Mouse (Mus musculus): ENCODE data around the gene Crabp1. TPM values are rescaled to one million over a fixed set of nuclear protein-coding genes. Genes with fewer than 3 reads are reported as not detected.

Gene Crabp1
- polyA plus RNA-seq, 1 experiment: 6.5 TPM

DNA sequence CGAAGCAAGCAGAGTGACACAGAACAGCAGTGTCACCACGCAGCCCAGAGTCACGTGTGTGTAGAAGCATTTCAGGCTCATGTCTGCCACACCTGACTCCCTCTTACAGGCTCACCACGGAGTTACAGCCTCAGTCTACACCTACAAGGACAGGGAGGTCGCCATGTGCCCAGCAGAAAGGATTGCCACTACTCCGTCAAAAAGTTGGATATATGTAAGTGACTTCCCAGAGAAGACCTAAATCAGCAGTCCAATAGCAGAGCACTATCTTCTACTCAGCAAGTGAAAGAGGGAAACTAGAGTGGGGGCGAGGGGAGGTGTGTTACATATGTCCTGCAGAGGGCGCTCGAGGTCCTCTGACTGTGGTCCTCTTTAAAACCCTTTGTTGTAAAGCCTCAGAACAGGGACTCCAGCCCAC lies 28.3 kb upstream of the Crabp1 start:
- H3K4me3 ChIP-seq (replicated peaks; ENCODE audit: extremely low read depth, low read depth, low read length): peak overlapping the region; percentile 1
- peak; percentile 69 for TF ChIP-seq CTCF (IDR thresholded peaks at IDR 0.05; ENCODE audit: insufficient read depth, low read length)
- TF ChIP-seq POLR2A (IDR thresholded peaks at IDR 0.05; ENCODE audit: borderline replicate concordance, extremely low read depth, low read depth, low read length): no peak
- 18% methylated on average over 9 of the region's 9 CpGs for WGBS
- DNase-seq: peak; percentile 14
- H3K4me1 ChIP-seq (ENCODE audit: control insufficient read depth, insufficient read depth, low read length): peaks cover 10% of the 10 kb centered on the region

DNA sequence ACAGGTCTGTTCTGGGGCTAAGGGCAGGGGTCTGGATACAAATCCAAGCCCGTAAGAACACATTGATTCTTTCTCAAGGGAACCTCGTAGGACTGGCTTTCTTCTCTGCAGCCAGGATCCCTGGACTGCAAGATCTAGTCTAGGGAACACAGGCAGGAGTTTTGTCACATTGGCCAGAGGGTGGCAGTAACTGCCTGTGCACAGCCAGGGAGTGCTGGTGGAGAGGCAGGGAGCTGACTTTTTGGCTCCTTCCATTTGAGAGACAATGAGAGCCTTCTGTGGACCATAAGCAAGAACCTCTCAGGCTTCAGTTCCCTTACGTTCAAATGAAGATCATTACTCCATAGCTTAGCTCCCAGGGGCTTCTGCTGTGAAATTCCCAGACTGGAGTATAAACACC lies 26.2 kb upstream of the Crabp1 start:
- TF ChIP-seq CTCF (IDR thresholded peaks at IDR 0.05; ENCODE audit: insufficient read depth, low read length): peak; percentile 69
- no peak for TF ChIP-seq POLR2A (IDR thresholded peaks at IDR 0.05; ENCODE audit: borderline replicate concordance, extremely low read depth, low read depth, low read length)
- Histone ChIP-seq H3K4me1 (ENCODE audit: control insufficient read depth, insufficient read depth, low read length) (peaks cover 7% of the 10 kb centered on the region), H3K4me3 (replicated peaks; ENCODE audit: extremely low read depth, low read depth, low read length) (no peak overlapping the region)
- DNase-seq: peak; percentile 14
- WGBS: 29% methylated on average over 3 of the region's 3 CpGs

DNA sequence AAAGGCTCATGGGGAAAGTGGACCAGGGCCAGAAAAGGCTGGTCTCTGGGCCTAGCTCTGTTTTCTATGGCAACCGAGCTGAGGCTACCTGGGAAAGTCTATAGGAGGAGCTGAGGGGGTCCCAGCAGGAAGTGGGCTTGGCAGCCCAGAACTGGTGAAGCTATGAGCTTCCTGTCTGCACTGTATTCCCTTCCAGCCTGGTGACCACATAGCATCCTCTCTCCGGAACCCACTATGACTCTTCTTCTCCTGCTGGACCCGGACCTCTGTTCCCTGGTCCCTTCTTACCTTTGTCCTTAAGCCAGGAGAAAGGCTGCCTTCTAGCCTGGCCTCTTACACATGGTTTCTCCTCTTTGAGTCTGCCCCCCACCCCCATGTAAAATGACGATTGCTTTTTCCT lies 20.7 kb upstream of the Crabp1 start:
- TF ChIP-seq POLR2A (IDR thresholded peaks at IDR 0.05; ENCODE audit: borderline replicate concordance, extremely low read depth, low read depth, low read length) (no peak), CTCF (IDR thresholded peaks at IDR 0.05; ENCODE audit: insufficient read depth, low read length) (no peak)
- WGBS: 51% methylated on average over 4 of the region's 4 CpGs
- Histone ChIP-seq H3K4me3 (replicated peaks; ENCODE audit: extremely low read depth, low read depth, low read length) (no peak overlapping the region), H3K4me1 (ENCODE audit: control insufficient read depth, insufficient read depth, low read length) (no peaks in the 10 kb centered on the region)
- DNase-seq: no peak

DNA sequence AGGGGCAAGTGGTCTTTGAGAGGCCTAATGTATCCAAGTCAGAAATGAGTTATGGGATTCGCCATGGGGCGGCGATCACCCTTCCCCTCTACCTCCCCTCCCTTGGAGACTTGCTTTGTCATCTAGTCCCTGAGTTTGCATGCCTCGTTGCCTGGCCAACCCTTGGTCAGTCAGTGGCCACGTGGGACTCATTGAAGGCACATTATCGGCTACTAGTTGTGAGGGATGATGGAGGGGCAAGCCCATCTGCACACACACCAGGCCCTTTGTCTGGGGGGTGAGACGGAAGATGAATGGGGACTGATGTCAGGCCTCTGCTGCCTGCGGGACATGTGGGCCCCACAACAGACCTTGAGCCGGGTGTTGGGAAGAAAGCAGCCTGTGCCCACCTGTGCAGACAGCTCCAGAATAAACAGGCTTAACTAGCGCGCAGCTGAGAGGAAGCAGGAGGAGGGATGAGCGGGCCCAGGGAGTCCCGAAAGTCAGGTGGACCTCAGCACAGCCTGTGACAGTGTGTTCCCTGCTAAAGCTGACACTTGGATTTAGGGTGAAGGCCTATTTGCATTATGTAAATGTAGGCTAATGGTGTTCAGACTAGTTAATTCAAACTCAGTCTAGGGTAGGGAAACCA lies 18.7 kb upstream of the Crabp1 start:
- DNase-seq: no peak
- WGBS: 58% methylated on average over 13 of the region's 13 CpGs
- Histone ChIP-seq H3K4me1 (ENCODE audit: control insufficient read depth, insufficient read depth, low read length) (no peaks in the 10 kb centered on the region), H3K4me3 (replicated peaks; ENCODE audit: extremely low read depth, low read depth, low read length) (no peak overlapping the region)
- TF ChIP-seq POLR2A (IDR thresholded peaks at IDR 0.05; ENCODE audit: borderline replicate concordance, extremely low read depth, low read depth, low read length) (no peak), CTCF (IDR thresholded peaks at IDR 0.05; ENCODE audit: insufficient read depth, low read length) (no peak)

DNA sequence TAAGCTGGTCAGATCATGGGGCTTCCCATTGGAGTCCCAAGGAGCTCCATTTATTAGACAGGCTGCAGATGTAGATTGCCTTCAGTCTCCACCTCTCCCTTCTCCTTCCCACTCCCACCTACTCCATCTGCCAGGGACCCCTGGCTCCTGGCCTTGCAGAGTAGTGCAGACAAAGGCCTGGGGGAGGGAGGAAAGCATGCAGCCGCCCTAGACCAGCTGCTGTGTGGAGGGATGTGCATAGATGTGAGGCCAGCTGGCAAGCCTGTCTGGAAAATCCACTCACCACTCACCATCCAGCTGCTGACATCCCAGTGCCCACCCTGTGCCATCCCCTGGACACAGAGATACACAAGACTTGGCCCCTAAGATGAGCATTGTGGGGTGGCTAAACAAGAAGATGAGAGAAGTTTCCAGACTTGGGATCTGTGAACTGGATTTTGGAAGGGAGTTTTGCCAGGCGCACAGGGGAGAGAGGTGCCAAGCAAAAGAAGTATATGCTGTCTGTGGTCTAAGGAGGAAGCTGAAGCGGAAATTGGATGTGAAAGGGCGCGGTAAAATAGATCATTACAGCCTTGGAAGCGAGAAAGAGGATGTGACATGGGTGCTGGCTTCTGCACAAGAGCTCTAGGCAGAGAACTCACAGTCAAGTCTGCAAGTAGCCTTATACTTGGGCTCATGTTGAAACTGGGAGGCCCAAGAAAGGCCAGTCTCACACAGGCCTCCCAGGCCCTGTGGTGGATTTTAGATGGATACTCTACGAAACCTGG lies 14.2 kb upstream of the Crabp1 start:
- TF ChIP-seq POLR2A (IDR thresholded peaks at IDR 0.05; ENCODE audit: borderline replicate concordance, extremely low read depth, low read depth, low read length): no peak
- no peak for TF ChIP-seq CTCF (IDR thresholded peaks at IDR 0.05; ENCODE audit: insufficient read depth, low read length)
- no peak for DNase-seq
- Histone ChIP-seq H3K4me1 (ENCODE audit: control insufficient read depth, insufficient read depth, low read length) (no peaks in the 10 kb centered on the region), H3K4me3 (replicated peaks; ENCODE audit: extremely low read depth, low read depth, low read length) (no peak overlapping the region)
- WGBS: 69% methylated on average over 7 of the region's 7 CpGs

DNA sequence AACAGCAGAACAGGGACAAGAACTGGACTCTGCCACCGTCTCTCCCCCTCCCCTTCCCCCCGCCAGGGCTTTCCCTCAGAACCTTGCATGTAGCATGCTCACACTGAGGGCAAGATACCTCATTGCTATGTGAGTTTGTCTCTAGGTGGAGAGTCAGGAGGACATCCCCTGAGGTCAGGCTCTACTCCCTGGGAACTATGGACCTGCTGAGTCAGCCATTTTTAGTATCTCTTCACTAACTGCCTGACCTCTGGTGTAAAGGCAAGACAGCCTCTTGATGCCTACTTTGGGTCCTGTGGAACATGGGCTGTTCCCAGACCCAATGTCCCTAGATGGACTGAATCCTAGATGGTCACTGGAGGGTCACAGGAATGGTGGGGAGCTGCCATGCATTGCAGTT lies 12.9 kb upstream of the Crabp1 start:
- 85% methylated on average over 2 of the region's 2 CpGs for WGBS
- Histone ChIP-seq H3K4me3 (replicated peaks; ENCODE audit: extremely low read depth, low read depth, low read length) (no peak overlapping the region), H3K4me1 (ENCODE audit: control insufficient read depth, insufficient read depth, low read length) (no peaks in the 10 kb centered on the region)
- DNase-seq: no peak
- TF ChIP-seq CTCF (IDR thresholded peaks at IDR 0.05; ENCODE audit: insufficient read depth, low read length) (no peak), POLR2A (IDR thresholded peaks at IDR 0.05; ENCODE audit: borderline replicate concordance, extremely low read depth, low read depth, low read length) (no peak)

DNA sequence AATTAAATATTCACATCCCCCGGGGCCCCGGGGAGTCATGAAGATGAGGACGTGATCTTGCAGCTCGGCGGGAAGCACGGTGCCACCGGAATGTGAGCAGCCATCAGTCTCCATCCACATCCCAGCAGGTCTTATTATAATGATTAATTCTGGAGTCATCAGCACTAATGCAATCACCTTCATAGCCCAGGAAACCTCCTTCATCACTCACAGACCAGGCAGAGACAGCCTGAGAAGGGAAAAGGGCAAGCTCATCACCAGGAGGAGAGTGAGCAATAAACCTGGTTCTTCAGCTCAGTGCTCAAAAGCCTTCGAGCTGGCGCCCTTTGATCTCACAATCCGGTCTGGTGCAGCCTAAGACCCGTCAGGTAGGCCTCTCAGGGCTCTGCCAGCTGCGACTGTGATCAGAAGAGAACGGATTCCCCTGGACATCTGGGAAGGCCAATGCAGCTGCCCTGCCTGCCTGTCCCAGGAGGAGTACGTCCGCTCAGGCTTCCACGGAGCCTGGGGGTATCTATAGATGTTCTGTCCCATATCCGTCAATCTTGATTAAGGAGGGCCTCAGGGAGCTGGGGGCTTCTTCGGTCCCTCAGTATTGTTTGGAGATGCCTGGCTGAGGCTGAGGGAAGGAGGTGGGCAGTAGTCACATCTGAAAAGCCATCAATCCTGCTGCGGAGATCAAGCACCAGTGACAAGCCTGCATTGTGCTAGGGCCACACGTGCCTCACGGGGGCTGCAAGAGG lies 12.2 kb upstream of the Crabp1 start:
- 36% methylated on average over 21 of the region's 21 CpGs for WGBS
- TF ChIP-seq CTCF (IDR thresholded peaks at IDR 0.05; ENCODE audit: insufficient read depth, low read length): no peak
- no peak for TF ChIP-seq POLR2A (IDR thresholded peaks at IDR 0.05; ENCODE audit: borderline replicate concordance, extremely low read depth, low read depth, low read length)
- no peak for DNase-seq
- H3K4me1 ChIP-seq (ENCODE audit: control insufficient read depth, insufficient read depth, low read length): no peaks in the 10 kb centered on the region
- H3K4me3 ChIP-seq (replicated peaks; ENCODE audit: extremely low read depth, low read depth, low read length): no peak overlapping the region

DNA sequence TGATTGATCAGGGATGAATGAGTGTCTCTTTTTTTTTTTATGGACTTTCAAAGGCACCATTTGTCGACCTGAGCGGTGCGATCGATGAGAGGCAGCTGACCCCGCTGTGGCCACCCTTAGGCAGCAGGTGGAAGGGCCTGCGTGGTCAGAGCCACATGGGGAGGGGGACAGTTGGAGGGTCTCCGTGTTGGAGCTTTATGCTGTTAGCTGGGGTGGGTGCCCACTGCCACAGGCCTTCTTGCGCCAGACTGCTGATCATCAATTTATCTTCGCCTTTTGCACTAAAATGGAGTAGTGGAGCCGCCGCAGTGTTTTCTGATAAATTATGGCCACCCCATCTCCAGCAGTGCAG lies 11.6 kb upstream of the Crabp1 start:
- Histone ChIP-seq H3K4me1 (ENCODE audit: control insufficient read depth, insufficient read depth, low read length) (no peaks in the 10 kb centered on the region), H3K4me3 (replicated peaks; ENCODE audit: extremely low read depth, low read depth, low read length) (no peak overlapping the region)
- no peak for TF ChIP-seq POLR2A (IDR thresholded peaks at IDR 0.05; ENCODE audit: borderline replicate concordance, extremely low read depth, low read depth, low read length)
- TF ChIP-seq CTCF (IDR thresholded peaks at IDR 0.05; ENCODE audit: insufficient read depth, low read length): no peak
- no peak for DNase-seq
- WGBS: 52% methylated on average over 11 of the region's 11 CpGs

DNA sequence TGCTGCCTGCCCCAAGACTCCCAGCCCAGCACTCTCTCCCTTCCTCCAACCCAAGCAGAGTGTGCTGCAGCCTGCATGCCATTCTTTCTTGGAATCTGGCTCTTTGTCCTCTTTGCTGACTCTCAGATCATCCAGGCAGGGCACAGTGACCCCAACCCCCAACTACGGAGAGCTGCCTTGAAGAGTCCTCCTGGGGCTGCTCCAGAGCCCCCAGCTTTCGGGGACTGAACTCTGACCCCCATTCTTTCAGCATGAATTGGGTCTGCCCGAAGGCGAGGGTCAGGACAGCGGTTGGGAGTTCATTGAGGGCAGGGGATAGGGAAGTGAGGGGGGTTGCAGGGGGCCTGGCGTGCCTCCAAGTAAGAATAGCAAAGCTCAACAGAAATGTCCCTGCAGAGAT lies 5.0 kb upstream of the Crabp1 start:
- DNase-seq: no peak
- H3K4me1 ChIP-seq (ENCODE audit: control insufficient read depth, insufficient read depth, low read length): no peaks in the 10 kb centered on the region
- no peak overlapping the region for H3K4me3 ChIP-seq (replicated peaks; ENCODE audit: extremely low read depth, low read depth, low read length)
- TF ChIP-seq CTCF (IDR thresholded peaks at IDR 0.05; ENCODE audit: insufficient read depth, low read length) (no peak), POLR2A (IDR thresholded peaks at IDR 0.05; ENCODE audit: borderline replicate concordance, extremely low read depth, low read depth, low read length) (no peak)
- 42% methylated on average over 6 of the region's 6 CpGs for WGBS

Data from lung, adult 2 months (tissue).